Mouse (Mus musculus): ENCODE measurements around the gene Slc12a7.

DNA sequence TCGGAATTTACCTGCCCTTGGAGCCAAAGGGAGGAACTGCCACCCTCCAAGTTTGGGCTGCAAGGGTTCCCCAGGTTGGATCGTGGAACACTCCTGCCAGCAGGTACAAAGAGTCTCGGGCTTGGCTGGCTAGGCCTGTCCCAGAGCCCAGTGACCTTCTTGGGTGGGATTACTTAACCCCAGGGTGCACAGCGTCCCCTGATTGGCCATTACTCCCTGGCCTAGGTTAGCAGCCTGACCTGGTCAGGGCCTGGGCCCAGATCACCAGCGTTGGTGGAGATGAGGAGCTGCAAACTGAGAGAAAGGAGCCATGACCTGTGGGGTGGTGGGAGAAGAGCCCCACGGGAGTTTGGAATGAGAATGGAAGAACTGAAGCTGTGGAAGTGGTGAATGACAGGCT lies 30.0 kb downstream of the Slc12a7 start:
- TF ChIP-seq CTCF (IDR thresholded peaks at IDR 0.05; ENCODE audit: low read depth): no peak
- TF ChIP-seq EP300 (IDR thresholded peaks at IDR 0.05; ENCODE audit: low read depth): no peak

All from liver, postnatal 0 days (tissue).